Mouse (Mus musculus): Measurements from ENCODE around the gene Olfr700. TPM values are rescaled to one million over a fixed set of nuclear protein-coding genes. Genes with fewer than 3 reads are reported as not detected.
"Not testable (repeated sequence)": the region's sequence is repeated elsewhere in the genome, so short reads cannot be mapped to it uniquely, and the experiment has no call there.

The Olfr700 gene
- polyA plus RNA-seq (2012; rRNA removed), result not detected in 2 replicates

DNA sequence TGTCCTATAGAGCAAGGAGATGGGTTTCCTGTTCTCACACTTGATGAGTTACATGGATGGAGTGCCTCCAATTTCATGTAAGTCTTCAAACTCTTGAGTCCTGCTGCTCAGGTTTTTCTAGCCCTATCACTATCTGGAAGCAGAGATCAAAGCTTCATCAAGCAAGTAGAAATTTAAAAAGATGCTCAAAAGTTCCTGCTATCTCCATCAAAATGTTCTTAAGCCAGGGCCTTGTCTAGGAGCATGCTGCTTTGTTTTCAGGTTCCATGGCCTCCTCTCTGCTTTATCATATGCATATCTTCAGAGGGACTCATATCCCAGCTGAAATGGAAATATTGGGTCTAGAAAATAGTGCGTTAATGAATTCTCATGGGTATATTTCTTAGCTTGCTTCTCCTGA lies at the start of gene Olfr700:
TSS of gene Olfr700 (minus strand) at position 101 of the 400 bp plus-strand sequence.
- DNase-seq (ENCODE audit: low spot score), result no peak

DNA sequence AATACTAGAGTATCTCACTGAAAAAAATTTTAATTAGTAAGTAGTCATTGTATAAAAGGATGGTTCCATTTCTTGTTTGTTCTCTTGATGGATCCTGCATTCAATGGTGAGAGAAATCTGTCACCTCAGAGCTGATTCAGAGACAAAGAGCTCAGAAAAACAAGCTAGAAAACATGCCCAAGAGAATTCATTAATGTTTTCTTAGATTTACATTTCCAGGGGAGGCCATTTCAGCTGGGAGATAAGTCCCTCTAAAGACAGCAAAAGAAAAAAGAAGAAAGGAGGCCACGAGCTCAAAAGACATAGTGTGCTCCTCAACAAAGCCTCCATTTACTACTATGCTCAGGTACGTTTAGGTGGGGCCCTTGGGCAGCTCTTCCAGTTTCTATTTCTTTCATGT lies 34.4 kb upstream of the Olfr700 start, which contains the start of gene Olfr703:
TSS of gene Olfr703 (plus strand) at position 301 of the 400 bp plus-strand sequence.
- no peak for DNase-seq (ENCODE audit: low spot score)

DNA sequence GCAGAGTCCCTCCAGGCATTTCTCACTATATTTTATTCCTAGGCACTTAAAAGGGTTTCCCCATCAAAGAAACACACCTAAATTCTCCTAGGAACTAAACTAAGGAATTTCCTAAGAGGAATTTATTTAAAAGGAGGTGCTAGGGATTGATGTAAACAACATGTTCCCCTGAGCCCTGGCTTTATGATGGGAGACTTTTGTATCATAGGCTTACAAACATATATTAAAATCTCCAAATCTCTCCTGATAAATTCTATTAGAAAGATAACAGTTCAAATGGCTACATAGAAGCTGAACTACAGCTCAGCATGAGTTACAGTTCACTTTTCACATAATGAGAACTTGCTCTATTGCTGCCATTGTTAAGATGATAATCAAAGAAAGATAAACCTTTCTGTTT lies 25.2 kb upstream of the Olfr700 start, which contains the start of gene Olfr702:
TSS of gene Olfr702 (minus strand) at position 101 of the 400 bp plus-strand sequence.
- DNase-seq (ENCODE audit: low spot score), result no peak

- DNase-seq (ENCODE audit: low spot score), result no peak
These were observed 9.8 kb upstream of the Olfr700 start for GRCm38 (mm10) chr7:106818414-106818813.

DNA sequence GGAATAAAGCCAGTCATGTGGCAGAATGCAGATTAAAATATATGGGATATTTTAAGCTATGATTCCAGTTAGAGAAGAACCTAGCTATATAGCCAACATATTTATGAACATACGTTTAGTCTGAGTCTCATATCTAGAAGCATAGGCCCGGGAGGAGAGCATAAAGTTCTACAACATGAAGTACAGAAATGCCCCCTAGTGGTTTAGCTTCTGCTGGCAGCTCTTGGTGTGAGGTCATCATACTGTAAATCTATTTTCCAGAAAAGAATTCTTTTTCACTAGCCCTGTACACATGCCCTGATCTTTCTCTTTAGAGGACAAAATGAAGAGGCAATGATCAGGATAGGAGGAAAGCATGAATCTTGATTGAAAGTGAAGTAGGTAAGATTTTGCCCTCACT lies 7.1 kb upstream of the Olfr700 start:
- DNase-seq (ENCODE audit: low spot score), result no peak

DNA sequence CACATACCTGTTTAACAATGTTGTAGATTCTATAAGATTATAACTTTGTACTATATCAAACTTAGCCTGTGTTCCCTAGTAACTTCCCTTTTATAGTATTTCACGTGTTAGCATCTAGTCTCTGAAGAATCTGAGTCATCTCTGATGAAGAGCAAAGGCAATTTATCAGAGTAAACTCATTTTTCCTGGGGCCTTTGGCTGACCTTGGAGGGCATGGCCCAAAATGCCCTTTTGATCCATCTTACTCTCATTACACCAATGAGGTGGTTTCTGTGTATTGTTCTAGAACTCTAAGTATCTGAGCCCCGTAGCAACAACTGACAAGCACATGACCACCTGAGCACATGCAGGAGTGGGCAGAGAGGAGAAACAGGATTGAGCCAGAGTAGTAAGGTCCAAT lies 5.2 kb upstream of the Olfr700 start, which contains the start of gene Olfr701:
TSS of gene Olfr701 (plus strand) at position 301 of the 400 bp plus-strand sequence.
- DNase-seq (ENCODE audit: low spot score), result no peak

DNA sequence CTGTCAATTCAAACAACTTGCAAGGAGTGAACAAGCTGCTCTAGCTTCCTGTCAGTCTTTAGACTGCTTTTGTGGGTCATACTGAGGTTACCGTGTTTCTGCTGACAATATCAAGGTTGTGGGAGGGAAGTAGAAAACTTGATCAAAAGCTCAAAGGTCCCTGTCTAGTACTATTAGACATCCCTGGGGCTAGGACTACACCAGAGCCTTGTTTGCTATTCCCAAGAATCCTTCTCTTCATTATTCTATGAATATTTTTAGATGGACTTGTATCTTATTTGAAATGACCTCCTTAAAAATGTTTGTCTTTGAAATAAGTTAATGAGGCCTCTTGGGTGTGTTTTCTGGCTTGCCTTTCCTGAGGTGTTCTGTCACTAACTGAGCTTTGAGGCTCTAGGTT lies 15.5 kb downstream of the Olfr700 start, which contains the start of gene Olfr699:
TSS of gene Olfr699 (minus strand) at position 101 of the 400 bp plus-strand sequence.
- DNase-seq (ENCODE audit: low spot score), result no peak

GRCm38 (mm10) chr7:106788330-106788729 lies 20.3 kb downstream of the Olfr700 start:
- DNase-seq (ENCODE audit: low spot score), result no peak

DNA sequence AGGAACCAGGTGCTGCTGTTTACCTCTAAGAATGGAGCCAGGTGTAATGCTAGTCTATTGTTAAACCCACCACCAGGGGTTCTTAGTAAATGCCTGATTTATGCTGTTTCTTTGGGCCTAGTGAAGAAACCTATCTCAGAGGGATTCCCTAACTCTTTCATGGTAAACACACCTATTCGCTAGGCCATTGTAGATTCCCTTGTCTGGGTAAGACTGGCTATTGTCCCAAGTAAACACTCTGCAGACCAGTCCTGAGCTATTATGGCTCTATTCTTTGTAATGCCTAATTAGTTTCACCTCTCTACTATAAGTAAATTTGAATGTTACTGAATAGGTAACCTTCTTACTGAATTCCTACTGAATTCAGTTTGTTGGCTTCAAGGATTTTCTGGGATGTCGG lies 47.6 kb downstream of the Olfr700 start:
- not testable (repeated sequence) for DNase-seq (ENCODE audit: low spot score)

GRCm38 (mm10) chr7:106758800-106759199 lies 49.8 kb downstream of the Olfr700 start:
- no peak for DNase-seq (ENCODE audit: low spot score)

Other genes starting within 250 kb of the Olfr700 start
- not detected in 2 replicates for gene Olfr693, start 128.2 kb downstream of the Olfr700 start, polyA plus RNA-seq (2012; rRNA removed)
- gene Olfr694, start 117.0 kb downstream of the Olfr700 start, polyA plus RNA-seq (2012; rRNA removed), result not detected in 2 replicates
- gene Olfr695, start 92.4 kb downstream of the Olfr700 start, polyA plus RNA-seq (2012; rRNA removed), result not detected in 2 replicates
- gene Olfr697, start 66.4 kb downstream of the Olfr700 start, polyA plus RNA-seq (2012; rRNA removed), result not detected in 2 replicates
- not detected in 2 replicates for gene Olfr698, start 53.4 kb downstream of the Olfr700 start, polyA plus RNA-seq (2012; rRNA removed)
- gene Olfr699, start 15.6 kb downstream of the Olfr700 start, polyA plus RNA-seq (2012; rRNA removed), result not detected in 2 replicates
- gene Olfr701, start 5.3 kb upstream of the Olfr700 start, polyA plus RNA-seq (2012; rRNA removed), result not detected in 2 replicates
- not detected in 2 replicates for gene Olfr702, start 25.1 kb upstream of the Olfr700 start, polyA plus RNA-seq (2012; rRNA removed)
- not detected in 2 replicates for gene Olfr703, start 34.5 kb upstream of the Olfr700 start, polyA plus RNA-seq (2012; rRNA removed)
- not detected in 2 replicates for gene Olfr704, start 54.4 kb upstream of the Olfr700 start, polyA plus RNA-seq (2012; rRNA removed)
- not detected in 2 replicates for gene Olfr705, start 68.1 kb upstream of the Olfr700 start, polyA plus RNA-seq (2012; rRNA removed)
- gene Olfr706, start 79.3 kb upstream of the Olfr700 start, polyA plus RNA-seq (2012; rRNA removed), result not detected in 2 replicates
- gene Olfr707, start 92.4 kb upstream of the Olfr700 start, polyA plus RNA-seq (2012; rRNA removed), result not detected in 2 replicates
- not detected in 2 replicates for gene Olfr1532-ps1, start 99.2 kb upstream of the Olfr700 start, polyA plus RNA-seq (2012; rRNA removed)
- not detected in 2 replicates for gene Olfr709-ps1, start 123.4 kb upstream of the Olfr700 start, polyA plus RNA-seq (2012; rRNA removed)
- not detected in 2 replicates for gene Olfr710, start 139.5 kb upstream of the Olfr700 start, polyA plus RNA-seq (2012; rRNA removed)
- not detected in 2 replicates for gene Olfr6, start 155.1 kb upstream of the Olfr700 start, polyA plus RNA-seq (2012; rRNA removed)
- gene Olfr711, start 166.6 kb upstream of the Olfr700 start, polyA plus RNA-seq (2012; rRNA removed), result not detected in 2 replicates
- not detected in 2 replicates for gene Olfr2, start 197.2 kb upstream of the Olfr700 start, polyA plus RNA-seq (2012; rRNA removed)
- not detected in 2 replicates for gene Olfr713, start 222.3 kb upstream of the Olfr700 start, polyA plus RNA-seq (2012; rRNA removed)